Mouse (Mus musculus) liver, embryonic 13.5 days (tissue): Measurements from ENCODE around the gene Rfx6. TPM values are rescaled to one million over a fixed set of nuclear protein-coding genes. Genes with fewer than 3 reads are reported as not detected.

ENCODE experiments used
- ATAC-seq: fragments of 200-750 bp; cut with Nextera tagmentation; 2 replicates; pipeline ENCODE4 v1.8.0; 2017; ENCODE audit warnings: low read depth, mild to moderate bottlenecking, moderate number of reproducible peaks, moderate library complexity
- DNase-seq: peaks from one replicate; pipeline ENCODE4 v3.0.0; 2022
- H3K27ac ChIP-seq: fragments of 300-500 bp; sonication (generic); 2 replicates; pipeline ENCODE4 v1.5.1; 2015; ENCODE audit warnings: moderate library complexity, mild to moderate bottlenecking, inconsistent platforms
- H3K27me3 ChIP-seq: fragments of 300-500 bp; sonication (generic); 2 replicates; pipeline ENCODE4 v1.6.1; 2015; ENCODE audit warnings: mild to moderate bottlenecking, inconsistent platforms
- H3K36me3 ChIP-seq: fragments of 300-500 bp; sonication (generic); 2 replicates; pipeline ENCODE4 v1.6.1; 2015; ENCODE audit warnings: mild to moderate bottlenecking, inconsistent platforms
- H3K4me1 ChIP-seq: fragments of 300-500 bp; sonication (generic); replicated peaks from 2 replicates; pipeline ENCODE4 v1.6.1; 2015; ENCODE audit warnings: inconsistent platforms
- H3K4me2 ChIP-seq: fragments of 300-500 bp; sonication (generic); 2 replicates; pipeline ENCODE4 v1.6.1; 2015; ENCODE audit warnings: inconsistent platforms, mild to moderate bottlenecking, moderate library complexity
- H3K4me3 ChIP-seq: fragments of 300-500 bp; sonication (generic); replicated peaks from 2 replicates; pipeline ENCODE4 v1.5.1; 2015; ENCODE audit warnings: mild to moderate bottlenecking, inconsistent platforms
- H3K9ac ChIP-seq: fragments of 300-500 bp; sonication (generic); 2 replicates; pipeline ENCODE4 v1.6.1; 2015; ENCODE audit warnings: mild to moderate bottlenecking, inconsistent platforms
- H3K9me3 ChIP-seq: fragments of 300-500 bp; sonication (generic); replicated peaks from 2 replicates; pipeline ENCODE4 v1.6.1; 2016; ENCODE audit warnings: inconsistent platforms
- WGBS: fragments of 180-500 bp; shearing (Covaris S2); methylation state at CpG from one replicate; pipeline ENCODE4 v1.1.7; 2015; ENCODE audit not compliant: insufficient replicate concordance; 5-methylcytosine and 5-hydroxymethylcytosine counted together
- polyA plus RNA-seq: library from polyadenylated mRNA; unstranded; fragments of >200 nt; fragmentation: Nextera tagmentation; extraction: Ambion mirVana; gene quantifications from 2 replicates; pipeline ENCODE4 v1.2.1, GENCODE M21; 2015

The Rfx6 gene
- polyA plus RNA-seq, 1 experiment from 2014 or later, result not detected

DNA sequence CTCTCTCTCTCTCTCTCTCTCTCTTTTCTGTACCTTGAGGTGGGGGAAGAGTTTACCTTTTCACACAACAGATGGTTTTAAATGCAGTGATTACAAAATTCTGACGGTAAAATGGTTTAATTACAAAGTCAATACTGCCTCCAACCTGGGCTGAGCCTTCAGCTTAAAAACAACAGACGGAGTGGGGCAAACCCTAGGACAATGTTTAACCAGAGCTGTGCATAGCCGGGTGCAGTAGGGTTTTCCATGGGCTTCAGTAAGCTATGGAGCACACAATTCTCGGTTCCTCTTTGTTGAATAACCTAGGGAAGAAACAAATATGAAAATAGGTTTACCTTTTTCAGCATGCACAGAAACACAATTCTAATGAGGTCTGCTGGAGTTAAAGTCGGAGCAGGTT is 90.9 kb downstream of the Rfx6 start:
- Histone ChIP-seq H3K4me2 (no peak overlapping the region), H3K9ac (no peak overlapping the region), H3K27ac (0 out of 2 replicates have a peak overlapping the region, but pooled peaks have one; percentile 29), H3K4me3 (no peak overlapping the region), H3K4me1 (no peaks in the 10 kb centered on the region), H3K9me3 (no peaks in the 10 kb centered on the region), H3K27me3 (no peaks in the 10 kb centered on the region), H3K36me3 (no peaks in the 10 kb centered on the region)
- WGBS, result 43% methylated on average over 5 of the region's 5 CpGs
- ATAC-seq (peak; percentile 65; the same call in 1 of the 2 replicates), DNase-seq (no peak)

DNA sequence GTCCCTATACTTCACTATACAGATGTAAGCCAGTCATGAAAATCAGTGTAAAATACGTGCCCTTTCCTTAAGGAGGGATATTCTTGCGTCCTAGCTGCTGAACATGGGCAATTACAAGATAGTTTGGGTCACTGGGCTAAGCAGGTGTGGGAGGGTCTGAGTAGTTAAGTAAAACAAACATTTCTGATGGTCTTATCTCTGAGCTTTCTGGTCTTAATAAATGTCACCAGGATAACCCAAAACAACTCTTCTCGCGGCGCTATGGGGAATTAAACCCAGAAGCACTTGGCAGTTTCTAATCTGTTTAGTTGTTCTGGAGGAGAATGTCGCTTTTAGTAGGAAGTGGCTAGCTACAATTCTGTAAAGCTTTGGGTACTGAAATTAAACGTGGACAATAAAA is 91.7 kb downstream of the Rfx6 start:
- Histone ChIP-seq H3K36me3 (no peaks in the 10 kb centered on the region), H3K27ac (no peak overlapping the region), H3K27me3 (no peaks in the 10 kb centered on the region), H3K4me3 (no peak overlapping the region), H3K9me3 (no peaks in the 10 kb centered on the region), H3K4me2 (no peak overlapping the region), H3K4me1 (no peaks in the 10 kb centered on the region), H3K9ac (no peak overlapping the region)
- DNase-seq (no peak), ATAC-seq (no peak)
- WGBS, result 42% methylated on average over 7 of the region's 7 CpGs

DNA sequence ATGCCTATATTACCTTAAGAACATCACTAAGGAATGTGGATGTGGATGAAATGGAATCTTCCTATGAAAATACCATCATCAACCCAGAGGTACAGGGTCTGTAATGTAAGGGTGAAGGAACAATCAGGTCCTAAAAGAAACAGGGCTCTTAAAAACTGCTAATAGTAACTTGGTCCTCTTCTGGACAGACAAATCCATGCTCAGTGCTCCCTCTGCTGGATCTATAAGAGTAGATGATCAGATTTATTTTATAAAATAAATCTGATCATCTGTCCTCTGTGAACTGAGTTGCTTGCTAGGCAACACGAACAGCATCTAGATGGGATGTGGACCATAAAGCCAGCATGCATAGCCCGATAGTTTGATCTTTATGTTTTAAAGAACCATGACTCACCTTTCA is 102.1 kb downstream of the Rfx6 start:
- ATAC-seq (no peak), DNase-seq (no peak)
- no peak overlapping the region for H3K4me3 ChIP-seq
- H3K9ac ChIP-seq, result no peak overlapping the region
- 46% methylated on average over 2 of the region's 2 CpGs for WGBS
- H3K27ac ChIP-seq, result no peak overlapping the region
- H3K4me2 ChIP-seq, result no peak overlapping the region
- no peaks in the 10 kb centered on the region for H3K4me1 ChIP-seq
- no peaks in the 10 kb centered on the region for H3K36me3 ChIP-seq
- no peaks in the 10 kb centered on the region for H3K9me3 ChIP-seq
- H3K27me3 ChIP-seq, result no peaks in the 10 kb centered on the region

Other genes with a start within 250 kb of the Rfx6 start
- gene Gm49339, start 197.1 kb upstream of the Rfx6 start, polyA plus RNA-seq, result 0.60 and 0.67 TPM in 2 replicates
- 0.80 and 1.0 TPM in 2 replicates for gene Lilr4b, start 197.1 kb upstream of the Rfx6 start, polyA plus RNA-seq
- gene Lilrb4a, start 186.8 kb upstream of the Rfx6 start, polyA plus RNA-seq, result 3.0 and 3.9 TPM in 2 replicates
- gene Fam162b, start 87.2 kb upstream of the Rfx6 start, polyA plus RNA-seq, result not detected in 2 replicates
- not detected in 2 replicates for gene Gprc6a, start 46.3 kb upstream of the Rfx6 start, polyA plus RNA-seq